Mouse (Mus musculus): ENCODE data around the gene Gm30083.
A peak's percentile ranks its signal among the peaks of the same experiment; 100 is the strongest.

The Gm30083 gene

DNA sequence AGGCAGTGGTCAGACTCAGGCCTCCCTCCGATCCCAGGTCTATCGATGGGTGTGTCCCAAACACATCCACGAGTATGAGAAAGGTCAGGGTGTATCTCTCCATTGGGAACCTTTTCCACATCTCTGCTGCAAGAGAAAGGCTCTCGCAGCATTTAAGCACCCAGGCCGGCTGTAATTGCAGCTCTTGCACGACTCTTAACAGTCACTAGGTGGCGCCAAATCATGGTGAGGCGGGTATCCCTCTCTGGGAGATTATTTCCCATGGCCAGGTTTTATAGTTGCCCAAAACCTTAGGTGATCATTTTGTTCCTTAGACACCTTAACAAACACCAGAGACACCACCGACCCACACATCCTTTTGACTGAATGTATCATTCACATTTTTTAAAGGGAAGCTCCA lies 55.6 kb downstream of the Gm30083 start:
- DNase-seq (ENCODE audit: extremely low spot score, low spot score) = peak; percentile 42

DNA sequence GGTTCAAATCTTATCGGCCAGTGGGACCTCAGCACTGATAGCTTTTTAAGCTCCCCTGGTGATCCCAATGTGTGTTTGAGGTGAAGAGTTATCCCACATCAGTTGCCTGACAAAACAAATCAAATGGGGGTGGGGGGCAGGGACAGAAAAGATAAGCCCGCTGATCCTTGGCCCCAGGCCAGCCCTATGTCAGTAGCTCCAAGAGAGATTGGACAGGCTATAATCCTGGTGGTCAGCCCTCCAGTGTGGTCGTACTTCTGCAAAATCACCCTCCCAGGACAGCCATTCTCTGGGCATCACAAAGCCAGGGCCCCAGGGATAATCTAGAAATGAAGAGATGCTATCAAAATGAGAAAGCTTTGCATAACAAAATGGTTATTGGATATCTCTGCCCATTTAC lies 56.1 kb downstream of the Gm30083 start:
- DNase-seq (ENCODE audit: extremely low spot score, low spot score) = no peak

DNA sequence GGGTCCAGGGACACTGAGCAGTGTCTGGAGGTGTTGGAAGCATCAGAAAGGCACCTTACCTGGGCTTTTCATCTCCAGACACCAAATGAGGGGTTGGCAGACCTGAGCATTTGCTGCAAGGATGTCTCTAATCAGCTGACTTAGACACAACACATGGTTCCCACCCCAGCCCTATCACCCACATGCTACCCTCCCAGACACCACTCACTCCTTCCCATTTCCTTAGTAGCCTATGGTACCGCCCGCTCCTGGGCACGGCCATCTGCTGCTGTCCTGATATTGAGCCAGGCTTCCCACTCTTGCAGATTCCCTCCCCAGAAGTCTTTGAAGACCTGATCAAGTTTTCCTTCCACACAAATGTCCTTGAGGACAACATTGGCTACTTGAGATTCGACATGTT lies 56.8 kb downstream of the Gm30083 start:
- no peak for DNase-seq (ENCODE audit: extremely low spot score, low spot score)

DNA sequence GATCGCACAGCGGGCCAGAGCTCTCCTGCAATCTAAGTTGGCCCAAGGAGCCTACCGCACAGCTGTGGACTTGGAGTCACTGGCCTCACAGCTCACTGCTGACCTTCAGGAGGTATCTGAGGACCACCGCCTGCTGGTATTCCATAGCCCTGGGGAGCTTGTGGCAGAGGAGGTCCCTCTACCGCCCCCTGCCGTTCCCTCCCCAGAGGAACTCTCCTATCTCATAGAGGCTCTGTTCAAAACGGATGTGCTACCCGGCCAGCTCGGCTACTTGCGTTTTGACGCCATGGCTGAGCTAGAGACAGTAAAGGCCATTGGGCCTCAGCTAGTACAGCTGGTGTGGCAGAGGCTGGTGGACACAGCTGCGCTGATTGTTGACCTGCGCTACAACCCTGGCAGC lies 58.9 kb downstream of the Gm30083 start:
- no peak for DNase-seq (ENCODE audit: extremely low spot score, low spot score)

DNA sequence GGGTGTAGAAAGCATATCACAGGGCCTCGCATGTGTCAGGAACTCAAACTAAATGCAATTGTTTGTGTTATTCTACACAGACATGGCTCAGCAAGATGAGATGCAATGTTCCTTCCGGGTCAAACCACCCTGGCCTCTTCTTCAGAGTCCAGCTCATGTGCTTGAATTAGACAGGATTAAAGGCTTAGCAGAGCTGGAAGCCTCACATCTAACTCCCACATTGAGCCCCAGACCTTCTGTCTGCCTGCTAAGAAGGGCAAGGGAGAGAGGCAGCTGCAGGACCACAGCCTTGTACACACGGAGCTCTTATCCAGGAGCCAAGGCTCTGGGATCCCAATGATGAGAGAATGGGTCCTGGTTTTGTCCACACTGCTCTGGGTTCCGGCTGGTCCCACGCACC lies 61.2 kb downstream of the Gm30083 start, which contains the start of gene Rbp3:
Gene Rbp3, plus strand, starts transcription at position 243 of the 400 bp plus-strand sequence.
- no peak for DNase-seq (ENCODE audit: extremely low spot score, low spot score)

DNA sequence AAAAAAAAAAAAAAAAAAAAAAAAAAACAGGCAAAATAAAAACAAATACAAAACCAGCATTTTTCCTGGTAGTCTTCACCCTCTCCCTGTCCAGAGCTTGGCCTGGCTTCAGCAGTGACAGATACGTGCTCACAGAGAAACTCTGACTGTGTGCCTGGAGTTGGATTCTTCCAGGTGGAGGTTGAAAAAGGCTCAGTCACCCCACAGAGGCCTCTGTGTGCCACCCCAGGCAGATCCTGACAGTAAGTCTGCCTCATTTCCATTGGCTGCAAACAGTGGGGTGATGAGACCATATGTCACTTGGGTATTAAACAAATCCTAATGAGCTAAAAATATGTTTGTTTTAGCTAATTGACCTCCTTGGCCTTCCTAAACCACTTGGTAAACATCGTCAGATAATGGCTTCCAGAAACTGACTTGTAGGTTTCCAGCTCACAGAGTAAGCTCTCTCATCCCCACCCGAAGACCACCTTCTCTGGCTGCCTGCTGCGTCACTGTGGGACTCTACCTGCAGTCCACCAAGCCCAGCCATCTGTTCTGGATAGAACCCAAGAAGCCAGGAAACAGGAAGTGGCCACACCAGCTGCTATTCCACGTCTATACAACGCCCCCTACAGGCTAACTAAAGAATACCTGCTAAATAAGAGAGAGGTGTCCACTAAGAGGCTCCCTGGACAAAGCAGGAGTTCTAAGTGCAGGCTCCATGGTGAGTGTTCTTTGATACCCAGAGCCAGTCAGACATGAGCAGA lies 62.6 kb downstream of the Gm30083 start:
- no peak for DNase-seq (ENCODE audit: extremely low spot score, low spot score)

DNA sequence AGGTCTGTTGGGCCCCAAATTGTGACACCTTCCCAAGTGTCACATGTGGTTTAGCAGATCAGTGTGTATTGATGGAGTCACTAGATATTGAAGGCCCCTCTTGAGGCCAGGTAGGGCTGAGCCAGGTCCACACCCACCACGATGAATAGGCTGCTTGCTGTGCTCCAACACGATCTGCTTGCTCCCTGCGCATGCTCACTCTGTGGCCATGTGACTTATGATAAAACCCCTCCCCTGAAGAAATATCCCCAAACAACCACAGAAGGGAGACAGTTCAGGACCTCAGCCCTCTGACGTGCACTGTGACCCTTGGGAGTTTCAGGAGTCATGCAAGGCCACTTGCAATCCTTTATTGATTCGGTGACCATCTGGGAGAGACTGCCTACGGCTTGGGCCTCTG lies 68.9 kb downstream of the Gm30083 start:
- DNase-seq (ENCODE audit: extremely low spot score, low spot score) = no peak

DNA sequence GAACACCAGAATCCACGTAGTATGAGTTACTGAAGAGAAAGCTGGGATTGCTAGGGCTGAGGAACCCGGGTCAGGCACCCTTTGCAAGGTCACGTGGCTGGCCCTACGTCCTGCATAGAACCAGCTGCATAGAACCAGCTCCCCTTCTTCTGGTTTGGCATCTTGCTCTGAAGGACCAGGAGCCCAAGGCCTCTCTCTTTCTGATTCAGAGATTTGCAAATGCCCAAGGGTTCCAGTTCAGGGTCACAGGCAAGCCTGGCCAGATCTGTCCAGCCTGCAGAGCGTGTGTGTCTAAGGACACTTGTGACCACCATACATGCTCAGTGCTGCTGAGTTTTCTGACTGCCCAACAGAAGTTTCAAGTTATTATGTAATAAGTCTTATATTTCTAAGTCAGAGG lies 72.8 kb downstream of the Gm30083 start:
- DNase-seq (ENCODE audit: extremely low spot score, low spot score) = no peak

DNA sequence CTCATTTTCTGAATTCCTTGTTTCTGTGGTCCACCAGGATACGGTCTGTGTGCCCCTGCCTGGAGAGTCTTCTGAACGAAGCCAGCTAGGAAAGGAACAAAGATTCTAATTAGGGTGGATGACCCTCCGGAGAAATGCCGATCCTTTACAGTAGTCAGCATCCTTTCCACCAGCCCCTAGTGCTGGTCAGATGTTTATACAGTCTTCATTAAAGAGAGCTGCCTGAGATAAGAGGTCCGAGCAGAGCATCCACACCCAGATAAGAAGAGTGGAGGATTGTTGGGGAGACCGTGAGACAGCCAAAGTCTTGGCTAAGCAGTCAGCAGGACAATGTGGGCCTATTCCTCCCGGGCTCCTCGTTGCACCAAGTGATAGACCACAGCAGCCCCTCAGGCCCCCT lies 74.2 kb downstream of the Gm30083 start, which contains the start of gene Gdf2:
Gene Gdf2, plus strand, starts transcription at position 301 of the 400 bp plus-strand sequence.
- no peak for DNase-seq (ENCODE audit: extremely low spot score, low spot score)

DNA sequence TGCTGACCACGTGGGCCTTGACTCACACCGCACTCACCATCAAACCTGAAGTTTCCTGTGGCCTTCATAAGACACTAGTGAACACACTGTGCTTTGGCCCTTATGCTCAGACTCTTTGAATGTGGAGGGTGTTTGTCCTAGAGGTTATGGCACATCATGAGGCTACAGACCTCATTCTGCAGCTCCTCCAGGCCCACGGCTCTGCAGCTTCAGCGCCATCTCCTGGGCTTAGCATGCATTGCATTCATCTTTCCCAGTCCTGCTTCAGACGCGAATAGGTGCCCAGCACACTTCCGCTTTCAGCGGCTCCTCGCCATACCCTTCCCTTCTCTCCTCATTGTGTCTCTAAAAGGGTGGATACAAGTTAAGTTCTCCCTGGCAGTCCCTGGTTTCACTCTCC lies 75.9 kb downstream of the Gm30083 start:
- DNase-seq (ENCODE audit: extremely low spot score, low spot score) = peak; percentile 82
